In genomic region chr17:42883769-42884168, GRCm38 (mm10) we compare ENCODE assay signal across 11 mouse cellular contexts. TPM values are rescaled to one million over a fixed set of nuclear protein-coding genes. Genes with fewer than 3 reads are reported as not detected.
DNase-seq lines count a peak whose midpoint lies in the region; ATAC-seq and TF ChIP-seq lines count a peak whose summit lies in the region.
"Had no signal": no experiment of that assay in that cellular context is flagged by ENCODE, and none has a peak within 500 bp of the region (broad histone marks: within the 10 kb centered on the region; RNA-seq: fewer than 3 reads in every experiment).

No protein-coding gene starts in this region.

- 0 out of 2 replicates have a peak, but pooled peaks have one; percentile 13 for ATAC-seq in kidney, embryonic 14.5 days (ENCODE audit: low FRiP score, low TSS enrichment)
- peak; percentile 89 for ATAC-seq in liver, embryonic 11.5 days (replicated peaks; ENCODE audit: low FRiP score)

- TF ChIP-seq POLR2A in kidney, adult 2 months (IDR thresholded peaks at IDR 0.05; ENCODE audit: low read depth, low read length): no peak

- DNase-seq in kidney, adult 2 months: no peak
- DNase-seq in T-cell, adult 2 months (ENCODE audit: low spot score): peak; percentile 68
- peak; percentile 58 for DNase-seq in liver, embryonic 11.5 days (ENCODE audit: low spot score)
- DNase-seq in spleen, postnatal 36 days (ENCODE audit: low spot score in 2 of 2): peak; percentile 43 to 63
- DNase-seq in urinary bladder, postnatal 36 days (ENCODE audit: low spot score in 2 of 2): no peak
- no peak for DNase-seq in left cerebral cortex, adult 9 months (ENCODE audit: low spot score in 2 of 2)
- DNase-seq in left cerebral cortex, adult 8-10 months (ENCODE audit: low spot score in 2 of 2): no peak
- DNase-seq: thymus, adult 2 months had no signal

- no peak overlapping the region for H3K27ac ChIP-seq in kidney, embryonic 14.5 days (ENCODE audit: low read depth, low read length)
- no peak overlapping the region for H3K27ac ChIP-seq in kidney, adult 2 months (ENCODE audit: insufficient read depth, low read depth, low read length)
- peak overlapping the region; percentile 64 for H3K27ac ChIP-seq in liver, embryonic 11.5 days (ENCODE audit: low read depth, low read length)
- H3K27ac ChIP-seq: embryonic facial prominence, embryonic 12.5 days; heart, adult 2 months had no signal

- H3K9me3 ChIP-seq in kidney, embryonic 14.5 days (ENCODE audit: control insufficient read depth, low read length): no peaks in the 10 kb centered on the region
- H3K9me3 ChIP-seq in liver, embryonic 11.5 days (ENCODE audit: control insufficient read depth, low read length): no peaks in the 10 kb centered on the region
- H3K9me3 ChIP-seq: embryonic facial prominence, embryonic 12.5 days had no signal

- WGBS in kidney, embryonic 14.5 days: 91% methylated on average over 8 of the region's 8 CpGs
- 85% methylated on average over 8 of the region's 8 CpGs for WGBS in kidney, adult 2 months
- 51% methylated on average over 8 of the region's 8 CpGs for WGBS in liver, embryonic 11.5 days

- no peak overlapping the region for H3K9ac ChIP-seq in kidney, embryonic 14.5 days (ENCODE audit: low read depth, low read length)
- peak overlapping the region; percentile 43; the same call in 1 of the 2 replicates for H3K9ac ChIP-seq in liver, embryonic 11.5 days (ENCODE audit: low read depth, low read length)
- H3K9ac ChIP-seq: embryonic facial prominence, embryonic 12.5 days had no signal

- H3K27me3 ChIP-seq in kidney, embryonic 14.5 days (ENCODE audit: control insufficient read depth, insufficient read depth, low read length): no peaks in the 10 kb centered on the region
- no peaks in the 10 kb centered on the region for H3K27me3 ChIP-seq in kidney, adult 2 months (replicated peaks; ENCODE audit: control insufficient read depth, insufficient read depth, low read length)
- no peaks in the 10 kb centered on the region for H3K27me3 ChIP-seq in liver, embryonic 11.5 days (replicated peaks; ENCODE audit: control insufficient read depth, insufficient read depth, low read length)
- H3K27me3 ChIP-seq: embryonic facial prominence, embryonic 12.5 days had no signal

- H3K4me2 ChIP-seq in kidney, embryonic 14.5 days (replicated peaks; ENCODE audit: low read depth, low read length): no peak overlapping the region
- peak overlapping the region; percentile 62 for H3K4me2 ChIP-seq in liver, embryonic 11.5 days
- H3K4me2 ChIP-seq: embryonic facial prominence, embryonic 12.5 days had no signal

- no peaks in the 10 kb centered on the region for H3K4me1 ChIP-seq in kidney, embryonic 14.5 days (ENCODE audit: control insufficient read depth, insufficient read depth, low read length)
- no peaks in the 10 kb centered on the region for H3K4me1 ChIP-seq in kidney, adult 2 months (ENCODE audit: control insufficient read depth, insufficient read depth, low read length)
- H3K4me1 ChIP-seq in liver, embryonic 11.5 days (replicated peaks; ENCODE audit: control insufficient read depth, insufficient read depth, low read length): peaks cover 21% of the 10 kb centered on the region
- H3K4me1 ChIP-seq: embryonic facial prominence, embryonic 12.5 days had no signal

- H3K4me3 ChIP-seq in kidney, embryonic 14.5 days (ENCODE audit: low read length): no peak overlapping the region
- H3K4me3 ChIP-seq in kidney, adult 2 months (ENCODE audit: insufficient read depth, low read depth, low read length): no peak overlapping the region
- H3K4me3 ChIP-seq in liver, embryonic 11.5 days (ENCODE audit: low read depth, low read length): no peak overlapping the region
- H3K4me3 ChIP-seq: embryonic facial prominence, embryonic 12.5 days; heart, adult 2 months had no signal

- TF ChIP-seq CTCF in kidney, adult 2 months (conservative IDR thresholded peaks at IDR 0.05; ENCODE audit: insufficient read depth, insufficient read length, low read depth, low read length): no peak

- H3K36me3 ChIP-seq in kidney, embryonic 14.5 days (ENCODE audit: control insufficient read depth, insufficient read depth, low read length): no peaks in the 10 kb centered on the region
- H3K36me3 ChIP-seq in kidney, adult 2 months (ENCODE audit: control insufficient read depth, insufficient read depth, low read length): no peaks in the 10 kb centered on the region
- H3K36me3 ChIP-seq in liver, embryonic 11.5 days (ENCODE audit: control insufficient read depth, insufficient read depth, low read length): no peaks in the 10 kb centered on the region
- H3K36me3 ChIP-seq: embryonic facial prominence, embryonic 12.5 days had no signal

RNA-seq across cellular contexts. Expression of gene Cd2ap, which starts 7.3 kb away (rescaled TPM):
- polyA plus RNA-seq in kidney, embryonic 14.5 days (2014; fragmentation: Nextera tagmentation; extraction: Ambion mirVana): 39.5 and 60.5 TPM in 2 replicates
- 14.6 and 19.1 TPM in 2 replicates for polyA plus RNA-seq in kidney, adult 2 months (2012; rRNA removed)
- 22.2 and 22.7 TPM in 2 replicates for polyA plus RNA-seq in liver, embryonic 11.5 days (2014; fragmentation: Nextera tagmentation; extraction: Ambion mirVana)
- total RNA-seq in left cerebral cortex, adult 8-10 months (2022): 10 to 100 TPM; 22.4 to 25.2 (median 22.9) TPM

Comparison
In these comparisons a context has a peak if more than half of its experiments do, and no peak if none do; other contexts are left out.
1. DNase-seq: peak in T-cell, adult 2 months (single experiment), liver, embryonic 11.5 days (single experiment) and spleen, postnatal 36 days (2 of 2); none in kidney, adult 2 months (single experiment), urinary bladder, postnatal 36 days (0 of 2), left cerebral cortex, adult 9 months (0 of 2) and left cerebral cortex, adult 8-10 months (0 of 2).